Mouse (Mus musculus) erythroblast, embryonic 14.5 days (primary cell): ENCODE data around the gene Acot4.

Experiments used
- GATA1 ChIP-seq: IDR thresholded peaks from 2 replicates; pipeline ENCODE4 v1.6.1; 2012; ENCODE audit warnings: low read length, inconsistent platforms, mixed read lengths
- TAL1 ChIP-seq: IDR thresholded peaks from 3 replicates; pipeline ENCODE4 v1.6.1; 2012; ENCODE audit warnings: low read length, inconsistent platforms, mixed read lengths

GRCm38 (mm10) chr12:84063228-84063627 lies 25.0 kb downstream of the Acot4 start:
- no peak for TF ChIP-seq GATA1
- no peak for TF ChIP-seq TAL1
